Mouse (Mus musculus): ENCODE measurements around the gene Pde4b. TPM values are rescaled to one million over a fixed set of nuclear protein-coding genes. Genes with fewer than 3 reads are reported as not detected.

Pde4b gene
- total RNA-seq, 1 experiment = 1.4 TPM

DNA sequence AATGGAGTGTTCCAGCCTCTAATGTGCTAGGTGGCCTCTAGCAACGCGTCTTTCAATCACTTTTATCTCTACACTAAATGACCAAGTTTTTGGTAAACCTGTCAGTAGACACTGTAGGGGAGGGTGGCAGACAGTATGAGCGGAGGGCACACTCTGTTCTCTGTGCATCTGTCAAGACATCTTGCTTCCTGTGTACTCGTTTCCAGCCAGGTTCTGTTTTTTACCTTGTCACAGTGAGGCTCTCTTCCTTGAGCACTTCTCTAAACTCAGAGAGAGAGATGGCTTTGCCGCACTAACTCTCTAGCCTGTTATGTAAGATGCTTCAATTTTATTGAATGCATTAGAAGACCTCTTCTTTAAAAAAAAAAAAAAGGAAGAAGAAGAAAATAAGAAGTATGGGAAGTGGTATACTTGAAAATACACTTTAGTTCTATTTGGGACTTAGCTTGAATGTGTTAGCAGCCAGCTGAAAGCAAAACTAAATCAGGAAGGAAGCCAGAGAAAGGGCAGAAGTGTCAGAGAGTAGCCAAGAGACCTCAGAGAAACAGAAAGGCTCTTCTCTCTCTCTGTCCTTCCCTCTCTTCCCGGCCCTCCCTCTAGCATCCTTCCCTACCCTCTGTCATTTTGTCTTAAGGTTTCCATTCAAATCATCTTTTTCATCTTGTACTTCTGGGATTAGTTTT, 202.8 kb downstream of the Pde4b start:
- no peaks in the 10 kb centered on the region for H3K9me3 ChIP-seq (ENCODE audit: control insufficient read depth, insufficient read depth, low read depth, low read length)
- TF ChIP-seq MAFK (IDR thresholded peaks at IDR 0.05; ENCODE audit: insufficient read depth, low read depth, low read length) = no peak
- in situ Hi-C loops (cut with MboI; ENCODE audit: low sequenced_read_pairs in 2 of 2, unreplicated experiment in 2 of 2) = no loop called here
- no peak overlapping the region for H3K4me3 ChIP-seq (ENCODE audit: insufficient read depth in 1 of 2, low read depth in 1 of 2, low read length in 2 of 2, poor library complexity in 1 of 2, severe bottlenecking in 1 of 2)
- H3K4me1 ChIP-seq (ENCODE audit: control insufficient read depth in 2 of 2, insufficient read depth in 2 of 2, low read length in 2 of 2, poor library complexity in 1 of 2) = no peaks in the 10 kb centered on the region
- no peak for DNase-seq (ENCODE audit: low read depth, low spot score)
- H3K27ac ChIP-seq (ENCODE audit: insufficient read depth, low read depth, low read length, poor library complexity, severe bottlenecking) = no peak overlapping the region
- H3K36me3 ChIP-seq (ENCODE audit: control insufficient read depth, insufficient read depth, low read length, poor library complexity, severe bottlenecking) = no peaks in the 10 kb centered on the region
- no peak overlapping the region for H3K9ac ChIP-seq (ENCODE audit: insufficient read depth, low read depth, low read length, poor library complexity, severe bottlenecking)

DNA sequence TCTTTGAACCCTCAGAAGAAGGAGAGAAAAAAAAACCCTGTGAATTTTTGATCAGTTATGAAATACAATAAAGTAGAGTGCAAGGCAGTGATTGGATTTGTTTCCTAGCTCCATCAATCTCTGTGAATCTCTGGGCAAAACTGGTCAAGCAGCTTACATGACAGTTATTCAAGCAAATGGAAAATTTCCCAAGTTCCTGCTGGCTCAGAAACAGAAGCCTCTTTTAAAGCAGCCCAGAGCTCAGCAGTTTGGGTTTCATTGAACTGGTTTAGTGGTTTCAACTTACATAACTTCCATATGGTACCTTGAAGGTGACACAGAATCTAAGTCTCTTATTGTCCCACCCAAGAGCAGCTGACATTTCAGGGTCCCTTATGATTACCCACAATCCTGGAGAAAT, 210.2 kb downstream of the Pde4b start:
- no peak for TF ChIP-seq MAFK (IDR thresholded peaks at IDR 0.05; ENCODE audit: insufficient read depth, low read depth, low read length)
- TF ChIP-seq HCFC1 (IDR thresholded peaks at IDR 0.05; ENCODE audit: borderline replicate concordance, insufficient read depth, low read length) = no peak
- TF ChIP-seq ZC3H11A (IDR thresholded peaks at IDR 0.05; ENCODE audit: borderline replicate concordance, low read depth, low read length) = no peak
- TF ChIP-seq CHD2 (IDR thresholded peaks at IDR 0.05; ENCODE audit: low read depth, low read length) = no peak
- no peak for TF ChIP-seq ZNF384 (IDR thresholded peaks at IDR 0.05; ENCODE audit: low read depth, low read length)
- no peaks in the 10 kb centered on the region for H3K9me3 ChIP-seq (ENCODE audit: control insufficient read depth, insufficient read depth, low read depth, low read length)
- H3K4me1 ChIP-seq (ENCODE audit: control insufficient read depth in 2 of 2, insufficient read depth in 2 of 2, low read length in 2 of 2, poor library complexity in 1 of 2) = no peaks in the 10 kb centered on the region
- H3K36me3 ChIP-seq (ENCODE audit: control insufficient read depth, insufficient read depth, low read length, poor library complexity, severe bottlenecking) = no peaks in the 10 kb centered on the region
- H3K27ac ChIP-seq (ENCODE audit: insufficient read depth, low read depth, low read length, poor library complexity, severe bottlenecking) = no peak overlapping the region
- H3K9ac ChIP-seq (ENCODE audit: insufficient read depth, low read depth, low read length, poor library complexity, severe bottlenecking) = no peak overlapping the region
- DNase-seq (ENCODE audit: low read depth, low spot score) = no peak
- H3K4me3 ChIP-seq (ENCODE audit: insufficient read depth in 1 of 2, low read depth in 1 of 2, low read length in 2 of 2, poor library complexity in 1 of 2, severe bottlenecking in 1 of 2) = no peak overlapping the region
- in situ Hi-C loops (cut with MboI; ENCODE audit: low sequenced_read_pairs in 2 of 2, unreplicated experiment in 2 of 2) = no loop called here

DNA sequence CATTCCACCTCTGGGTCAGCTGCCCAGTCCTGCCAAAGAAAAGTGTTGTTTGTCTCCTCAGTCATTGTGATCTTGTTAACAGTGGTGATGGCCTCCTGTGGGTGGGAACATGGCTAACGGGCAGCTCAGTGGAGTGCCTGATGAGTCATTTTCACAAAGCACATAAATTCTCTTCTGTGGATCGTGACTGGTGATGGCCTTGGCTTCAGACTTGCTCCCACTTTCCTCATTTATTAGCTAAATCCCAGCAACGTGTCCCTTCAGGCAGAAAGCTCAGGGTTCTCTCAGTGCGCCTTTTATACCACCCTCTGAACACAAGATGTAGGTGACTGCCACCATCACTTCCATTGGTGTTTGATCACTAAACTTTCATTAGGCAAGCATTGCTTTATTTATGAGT, 215.2 kb downstream of the Pde4b start:
- TF ChIP-seq CHD2 (IDR thresholded peaks at IDR 0.05; ENCODE audit: low read depth, low read length) = no peak
- H3K27ac ChIP-seq (ENCODE audit: insufficient read depth, low read depth, low read length, poor library complexity, severe bottlenecking) = no peak overlapping the region
- H3K4me3 ChIP-seq (ENCODE audit: insufficient read depth in 1 of 2, low read depth in 1 of 2, low read length in 2 of 2, poor library complexity in 1 of 2, severe bottlenecking in 1 of 2) = no peak overlapping the region
- no peak overlapping the region for H3K9ac ChIP-seq (ENCODE audit: insufficient read depth, low read depth, low read length, poor library complexity, severe bottlenecking)
- H3K4me1 ChIP-seq (ENCODE audit: control insufficient read depth in 2 of 2, insufficient read depth in 2 of 2, low read length in 2 of 2, poor library complexity in 1 of 2) = no peaks in the 10 kb centered on the region
- in situ Hi-C loops (cut with MboI; ENCODE audit: low sequenced_read_pairs in 2 of 2, unreplicated experiment in 2 of 2) = no loop called here
- DNase-seq (ENCODE audit: low read depth, low spot score) = no peak
- no peaks in the 10 kb centered on the region for H3K36me3 ChIP-seq (ENCODE audit: control insufficient read depth, insufficient read depth, low read length, poor library complexity, severe bottlenecking)
- no peaks in the 10 kb centered on the region for H3K9me3 ChIP-seq (ENCODE audit: control insufficient read depth, insufficient read depth, low read depth, low read length)

DNA sequence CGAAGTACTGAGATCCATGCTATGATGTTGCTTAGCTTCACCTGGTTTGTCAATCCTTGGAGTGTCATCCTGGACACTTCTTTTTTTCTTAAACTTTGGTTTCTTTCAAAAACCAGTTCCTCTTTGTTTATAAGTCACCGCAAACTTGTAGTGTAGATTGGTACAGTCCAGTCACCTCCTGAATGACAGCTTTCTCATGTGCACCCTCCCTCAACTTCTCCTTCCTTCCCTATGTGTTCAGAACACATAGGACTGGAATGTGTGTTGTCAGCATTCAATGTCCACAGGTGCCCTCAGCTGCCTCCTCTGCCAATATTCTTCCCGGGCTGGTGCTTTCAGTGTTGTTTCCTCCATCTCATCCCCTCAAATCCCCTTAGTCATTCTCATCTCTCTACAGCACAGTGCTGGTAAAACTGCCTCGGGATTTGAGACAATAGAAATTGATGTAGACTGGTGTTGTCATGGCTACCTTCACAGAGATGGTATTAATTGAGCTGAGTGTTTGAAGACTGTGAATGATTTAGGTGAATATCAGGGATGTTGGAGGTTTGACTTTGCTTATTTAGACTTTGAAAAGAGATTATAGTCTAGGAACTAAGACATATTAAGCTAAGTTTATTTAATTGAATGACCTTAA, 220.4 kb downstream of the Pde4b start:
- in situ Hi-C loops (cut with MboI; ENCODE audit: low sequenced_read_pairs in 2 of 2, unreplicated experiment in 2 of 2) = no loop called here
- H3K4me3 ChIP-seq (ENCODE audit: insufficient read depth in 1 of 2, low read depth in 1 of 2, low read length in 2 of 2, poor library complexity in 1 of 2, severe bottlenecking in 1 of 2) = no peak overlapping the region
- no peaks in the 10 kb centered on the region for H3K4me1 ChIP-seq (ENCODE audit: control insufficient read depth in 2 of 2, insufficient read depth in 2 of 2, low read length in 2 of 2, poor library complexity in 1 of 2)
- TF ChIP-seq HCFC1 (IDR thresholded peaks at IDR 0.05; ENCODE audit: borderline replicate concordance, insufficient read depth, low read length) (no peak), ZNF384 (IDR thresholded peaks at IDR 0.05; ENCODE audit: low read depth, low read length) (no peak), MAFK (IDR thresholded peaks at IDR 0.05; ENCODE audit: insufficient read depth, low read depth, low read length) (no peak), CHD2 (IDR thresholded peaks at IDR 0.05; ENCODE audit: low read depth, low read length) (no peak), ZC3H11A (IDR thresholded peaks at IDR 0.05; ENCODE audit: borderline replicate concordance, low read depth, low read length) (no peak)
- no peak overlapping the region for H3K27ac ChIP-seq (ENCODE audit: insufficient read depth, low read depth, low read length, poor library complexity, severe bottlenecking)
- no peaks in the 10 kb centered on the region for H3K36me3 ChIP-seq (ENCODE audit: control insufficient read depth, insufficient read depth, low read length, poor library complexity, severe bottlenecking)
- H3K9me3 ChIP-seq (ENCODE audit: control insufficient read depth, insufficient read depth, low read depth, low read length) = no peaks in the 10 kb centered on the region
- no peak for DNase-seq (ENCODE audit: low read depth, low spot score)
- no peak overlapping the region for H3K9ac ChIP-seq (ENCODE audit: insufficient read depth, low read depth, low read length, poor library complexity, severe bottlenecking)

DNA sequence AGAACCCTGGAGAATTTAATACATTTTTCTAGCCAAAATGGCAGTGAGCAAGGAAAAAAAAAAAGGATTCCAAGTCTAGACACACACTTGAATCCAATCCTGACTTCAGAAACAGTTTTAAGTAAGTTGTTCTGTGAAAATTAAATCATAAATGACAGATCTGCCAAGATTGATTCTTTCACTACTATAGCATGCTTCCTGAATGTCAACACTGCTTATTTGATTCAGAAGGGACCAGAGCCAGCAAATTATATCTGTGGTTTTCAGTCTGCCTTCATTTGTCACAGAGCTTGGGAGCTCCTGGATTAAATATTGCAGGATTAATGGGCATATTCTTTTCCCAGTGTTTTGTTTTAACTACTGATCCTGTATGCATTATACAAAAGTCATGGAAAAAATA, 223.3 kb downstream of the Pde4b start:
- Histone ChIP-seq H3K4me1 (ENCODE audit: control insufficient read depth in 2 of 2, insufficient read depth in 2 of 2, low read length in 2 of 2, poor library complexity in 1 of 2) (no peaks in the 10 kb centered on the region), H3K36me3 (ENCODE audit: control insufficient read depth, insufficient read depth, low read length, poor library complexity, severe bottlenecking) (no peaks in the 10 kb centered on the region), H3K9me3 (ENCODE audit: control insufficient read depth, insufficient read depth, low read depth, low read length) (no peaks in the 10 kb centered on the region), H3K9ac (ENCODE audit: insufficient read depth, low read depth, low read length, poor library complexity, severe bottlenecking) (no peak overlapping the region), H3K27ac (ENCODE audit: insufficient read depth, low read depth, low read length, poor library complexity, severe bottlenecking) (no peak overlapping the region), H3K4me3 (ENCODE audit: insufficient read depth in 1 of 2, low read depth in 1 of 2, low read length in 2 of 2, poor library complexity in 1 of 2, severe bottlenecking in 1 of 2) (no peak overlapping the region)
- in situ Hi-C loops (cut with MboI; ENCODE audit: low sequenced_read_pairs in 2 of 2, unreplicated experiment in 2 of 2) = no loop called here
- no peak for DNase-seq (ENCODE audit: low read depth, low spot score)
- TF ChIP-seq HCFC1 (IDR thresholded peaks at IDR 0.05; ENCODE audit: borderline replicate concordance, insufficient read depth, low read length) (no peak), CHD2 (IDR thresholded peaks at IDR 0.05; ENCODE audit: low read depth, low read length) (no peak), ZNF384 (IDR thresholded peaks at IDR 0.05; ENCODE audit: low read depth, low read length) (no peak), ZC3H11A (IDR thresholded peaks at IDR 0.05; ENCODE audit: borderline replicate concordance, low read depth, low read length) (no peak), MAFK (IDR thresholded peaks at IDR 0.05; ENCODE audit: insufficient read depth, low read depth, low read length) (no peak)
